Mouse (Mus musculus) E14TG2a.4 (cell line): ENCODE measurements around the gene D6Wsu163e.

Experiments
- CTCF ChIP-seq: conservative IDR thresholded peaks from 2 replicates; pipeline ENCODE4 v1.5.1; 2014; ENCODE audit warnings: low read length
- NANOG ChIP-seq: IDR thresholded peaks from 2 replicates; pipeline ENCODE4 v1.6.1; 2014; ENCODE audit warnings: borderline replicate concordance, low read length, mixed read lengths
- POU5F1 ChIP-seq: IDR thresholded peaks from 2 replicates; pipeline ENCODE4 v1.6.1; 2014; ENCODE audit warnings: low read length, borderline replicate concordance

DNA sequence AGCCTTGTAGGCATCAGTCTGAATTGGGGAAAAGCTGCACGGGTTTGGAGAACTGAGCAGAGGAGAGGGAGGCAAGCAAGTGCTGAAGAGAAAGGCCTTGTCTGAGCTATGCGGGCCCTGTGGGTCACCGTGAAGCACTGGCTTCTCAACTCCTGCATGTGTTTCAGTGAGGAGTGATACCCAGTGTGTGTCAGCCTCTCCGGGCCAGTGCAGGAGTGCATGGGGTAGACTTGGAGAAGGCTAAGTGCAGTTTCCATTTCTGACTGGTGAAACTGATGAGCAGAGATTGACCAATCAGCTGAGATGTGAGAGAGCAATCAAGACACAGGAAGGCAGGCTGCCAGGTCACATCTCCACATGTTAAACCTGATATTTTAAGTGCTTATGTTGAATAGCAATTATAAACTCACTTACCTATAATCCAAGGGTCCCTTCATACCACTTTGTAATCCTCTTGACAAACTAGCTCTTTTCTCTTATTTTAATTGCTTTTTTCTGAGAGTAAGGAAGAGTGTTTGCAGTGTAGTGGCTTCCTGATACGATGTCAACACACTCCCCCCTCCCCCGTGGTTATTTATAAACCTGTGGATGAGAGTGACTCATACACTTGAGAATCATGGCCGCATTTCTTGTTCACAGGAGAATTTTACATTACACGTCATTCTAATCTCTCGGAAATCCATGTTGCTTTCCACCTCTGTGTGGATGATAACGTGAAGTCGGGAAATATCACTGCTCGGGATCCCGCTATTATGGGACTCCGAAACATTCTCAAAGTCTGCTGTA lies 26.7 kb downstream of the D6Wsu163e start:
- TF ChIP-seq CTCF (no peak), NANOG (no peak), POU5F1 (no peak)
